Mouse (Mus musculus) megakaryocyte, embryonic 14.5 days (primary cell): ENCODE data around the gene Rab13.

Source experiments
- FLI1 ChIP-seq: IDR thresholded peaks from 2 replicates; pipeline ENCODE4 v1.6.1; 2012; ENCODE audit warnings: low read length, inconsistent platforms, mixed read lengths
- GATA1 ChIP-seq: IDR thresholded peaks from 3 replicates; pipeline ENCODE4 v1.6.1; 2012; ENCODE audit warnings: mixed read lengths, low read length, inconsistent platforms, borderline replicate concordance

GRCm38 (mm10) chr3:90268190-90268589 is 54.7 kb downstream of the Rab13 start:
- TF ChIP-seq GATA1 (no peak), FLI1 (no peak)
